Mouse (Mus musculus): ENCODE measurements around the gene S100a2.
A peak's percentile ranks its signal among the peaks of the same experiment; 100 is the strongest.

Gene S100a2

GRCm38 (mm10) chr3:90597736-90598135 lies 7.7 kb downstream of the S100a2 start:
- no peak for DNase-seq

- no peak for DNase-seq
These were observed 8.2 kb downstream of the S100a2 start for GRCm38 (mm10) chr3:90598212-90598611.

- DNase-seq, result no peak
These were observed 9.4 kb downstream of the S100a2 start for GRCm38 (mm10) chr3:90599401-90599800.

GRCm38 (mm10) chr3:90600036-90600435 lies 10.0 kb downstream of the S100a2 start:
- no peak for DNase-seq

GRCm38 (mm10) chr3:90600458-90601195 lies 10.6 kb downstream of the S100a2 start:
- DNase-seq, result no peak

GRCm38 (mm10) chr3:90601486-90602110 lies 11.6 kb downstream of the S100a2 start, which contains the start of gene Gm42674:
Gene Gm42674, plus strand, starts transcription at chr3:90601904.
- no peak for DNase-seq

GRCm38 (mm10) chr3:90603623-90604022 lies 13.6 kb downstream of the S100a2 start, which contains the start of gene S100a4:
Gene S100a4, plus strand, starts transcription at chr3:90603771.
- DNase-seq, result no peak

GRCm38 (mm10) chr3:90604416-90604815 lies 14.4 kb downstream of the S100a2 start:
- peak; percentile 89 to 94 for DNase-seq

GRCm38 (mm10) chr3:90605049-90605448 lies 15.0 kb downstream of the S100a2 start:
- DNase-seq, result no peak

- DNase-seq, result no peak
These were observed 15.7 kb downstream of the S100a2 start for GRCm38 (mm10) chr3:90605736-90606135.

- DNase-seq, result no peak
These were observed 16.1 kb downstream of the S100a2 start for GRCm38 (mm10) chr3:90606185-90606584.

GRCm38 (mm10) chr3:90607361-90607760 lies 17.3 kb downstream of the S100a2 start:
- no peak for DNase-seq

GRCm38 (mm10) chr3:90608223-90608622 lies 18.2 kb downstream of the S100a2 start, which contains the start of gene S100a5:
Gene S100a5, plus strand, starts transcription at chr3:90608523.
- no peak for DNase-seq

GRCm38 (mm10) chr3:90609102-90609501 lies 19.1 kb downstream of the S100a2 start:
- DNase-seq, result no peak

GRCm38 (mm10) chr3:90611494-90611893 lies 21.4 kb downstream of the S100a2 start:
- no peak for DNase-seq

GRCm38 (mm10) chr3:90612061-90612460 lies 22.0 kb downstream of the S100a2 start:
- DNase-seq, result no peak

- DNase-seq, result peak; percentile 82 to 83
These were observed 22.8 kb downstream of the S100a2 start, which contains the start of gene S100a6 for GRCm38 (mm10) chr3:90612728-90613291. Gene S100a6, plus strand, starts transcription at chr3:90612882.

GRCm38 (mm10) chr3:90613461-90614147 lies 23.6 kb downstream of the S100a2 start:
- no peak for DNase-seq

- no peak for DNase-seq
These were observed 24.1 kb downstream of the S100a2 start for GRCm38 (mm10) chr3:90614148-90614530.

- DNase-seq, result no peak
These were observed 24.7 kb downstream of the S100a2 start for GRCm38 (mm10) chr3:90614611-90615251.

- DNase-seq, result peak; percentile 86 to 87
These were observed 25.4 kb downstream of the S100a2 start for GRCm38 (mm10) chr3:90615415-90615814.

- DNase-seq, result no peak
These were observed 25.9 kb downstream of the S100a2 start for GRCm38 (mm10) chr3:90615911-90616310.

GRCm38 (mm10) chr3:90617586-90617985 lies 27.5 kb downstream of the S100a2 start:
- DNase-seq, result no peak
